Mouse (Mus musculus): ENCODE results near the gene Dhx37.

DNA sequence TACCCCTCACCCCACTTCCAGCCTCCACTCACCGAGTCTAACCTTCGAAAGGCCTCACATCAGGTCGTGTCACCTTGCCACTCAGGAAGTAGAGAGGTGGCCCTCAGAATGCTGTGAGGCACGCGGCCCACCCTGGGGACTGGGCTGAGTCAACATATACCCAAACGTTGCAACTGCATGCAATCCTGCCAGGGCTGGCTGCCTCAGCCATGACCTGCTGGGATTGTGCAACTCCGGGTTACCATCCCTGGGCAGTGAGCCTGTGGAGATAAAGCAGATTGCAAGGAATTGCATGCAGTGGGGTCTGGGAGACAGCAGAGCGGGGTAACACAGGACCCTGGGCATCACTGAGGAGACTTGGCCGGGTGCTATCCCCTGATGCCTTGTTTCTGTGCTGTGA is 18.7 kb upstream of the Dhx37 start:
- TF ChIP-seq NRF1 (IDR thresholded peaks at IDR 0.05; ENCODE audit: insufficient read depth, low read depth, low read length, poor library complexity, severe bottlenecking) (no peak), CTCF (IDR thresholded peaks at IDR 0.05 in 2 of 3, conservative IDR thresholded peaks at IDR 0.05 in 1 of 3; ENCODE audit: control insufficient read depth in 1 of 3, insufficient read depth in 1 of 3, low read depth in 2 of 3, low read length in 3 of 3, poor library complexity in 1 of 3, severe bottlenecking in 1 of 3) (no peak), GATA1 (IDR thresholded peaks at IDR 0.05; ENCODE audit: low read depth, low read length) (no peak), RCOR1 (IDR thresholded peaks at IDR 0.05; ENCODE audit: low read depth, low read length) (no peak), POLR2A (IDR thresholded peaks at IDR 0.05; ENCODE audit: control insufficient read depth in 1 of 2, insufficient read depth in 1 of 2, low read depth in 1 of 2, low read length in 2 of 2, poor library complexity in 1 of 2) (no peak), MEF2A (IDR thresholded peaks at IDR 0.05; ENCODE audit: extremely low read depth, insufficient replicate concordance, low read depth, low read length, poor library complexity, severe bottlenecking) (no peak), ETS1 (IDR thresholded peaks at IDR 0.05; ENCODE audit: low read depth, low read length) (no peak), RAD21 (IDR thresholded peaks at IDR 0.05; ENCODE audit: low read depth, low read length) (no peak), BHLHE40 (IDR thresholded peaks at IDR 0.05; ENCODE audit: borderline replicate concordance, low read depth, low read length) (no peak), MXI1 (IDR thresholded peaks at IDR 0.05; ENCODE audit: low read depth, low read length) (no peak), USF1 (IDR thresholded peaks at IDR 0.05; ENCODE audit: low read depth, low read length) (no peak), CHD2 (IDR thresholded peaks at IDR 0.05; ENCODE audit: low read length) (no peak), POLR2AphosphoS5 (IDR thresholded peaks at IDR 0.05; ENCODE audit: borderline replicate concordance, low read depth, low read length) (no peak)

All from MEL (cell line).